Mouse (Mus musculus) liver, embryonic 14.5 days (tissue): Measurements from ENCODE around the gene Col4a2.

Experiments used
- CTCF ChIP-seq: IDR thresholded peaks from 2 replicates; pipeline ENCODE4 v1.5.1; 2016; ENCODE audit warnings: antibody characterized with exemption, low read depth, control low read depth
- EP300 ChIP-seq: IDR thresholded peaks from 2 replicates; pipeline ENCODE4 v1.6.1; 2016; ENCODE audit warnings: antibody characterized with exemption, low read depth

DNA sequence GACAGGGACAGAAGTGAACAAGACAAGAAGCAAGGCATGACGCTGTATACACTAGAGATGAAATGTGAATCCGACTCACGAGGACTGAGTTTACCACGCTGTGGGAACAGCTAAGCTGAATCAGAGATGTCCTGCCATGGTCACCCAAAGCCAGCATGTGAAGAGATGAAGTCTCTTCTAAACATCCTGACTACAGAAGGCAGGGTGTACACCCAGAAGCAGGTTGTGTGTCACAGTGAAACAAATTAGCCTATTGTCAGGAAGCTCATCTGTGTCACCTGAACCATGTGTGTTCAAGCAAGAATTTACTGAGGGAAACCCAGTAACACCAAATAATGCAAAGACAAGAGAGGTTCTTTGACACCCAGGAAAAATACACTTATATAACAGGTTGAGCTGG is 153.0 kb downstream of the Col4a2 start:
- no peak for TF ChIP-seq CTCF
- TF ChIP-seq EP300: no peak
